Mouse (Mus musculus): ENCODE measurements around the gene Kctd4. TPM values are rescaled to one million over a fixed set of nuclear protein-coding genes. Genes with fewer than 3 reads are reported as not detected.

Kctd4 gene
- polyA plus RNA-seq, 1 experiment from 2014 or later: 1.6 TPM

- Histone ChIP-seq H3K4me3 (no peak overlapping the region), H3K9ac (no peak overlapping the region), H3K27ac (no peak overlapping the region), H3K4me2 (replicated peaks) (no peak overlapping the region), H3K9me3 (no peaks in the 10 kb centered on the region), H3K27me3 (no peaks in the 10 kb centered on the region), H3K4me1 (no peaks in the 10 kb centered on the region), H3K36me3 (peaks cover 7% of the 10 kb centered on the region; the same call in 1 of the 2 replicates)
- ATAC-seq (ENCODE audit: low FRiP score, low read depth): no peak
- 70% methylated on average over 1 of the region's 1 CpGs for WGBS
Measured at GRCm38 (mm10) chr14:75998082-75998481, 43.3 kb downstream of the Kctd4 start.

DNA sequence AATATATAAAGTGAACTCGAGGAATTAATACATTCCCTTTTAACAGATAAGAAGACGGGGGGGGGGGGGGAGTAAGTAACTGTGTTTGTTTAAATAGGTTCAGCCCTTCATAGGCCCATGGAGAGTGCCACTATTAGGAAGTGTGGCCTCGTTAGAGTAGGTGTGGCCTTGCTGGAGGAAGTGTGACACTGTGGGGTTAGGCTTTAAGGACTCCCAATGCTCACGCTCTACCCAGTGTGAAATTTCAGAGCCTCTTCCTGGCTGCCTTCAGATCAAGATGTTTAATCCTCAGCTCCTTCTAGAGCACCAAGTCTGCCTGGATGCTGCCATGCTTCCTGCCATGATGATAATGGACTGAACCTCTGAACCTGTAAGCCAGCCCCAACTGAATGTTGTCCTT, 47.0 kb downstream of the Kctd4 start:
- H3K4me1 ChIP-seq: no peaks in the 10 kb centered on the region
- 76% methylated on average over 4 of the region's 4 CpGs for WGBS
- ATAC-seq (ENCODE audit: low FRiP score, low read depth): no peak
- H3K9ac ChIP-seq: no peak overlapping the region
- no peak overlapping the region for H3K27ac ChIP-seq
- H3K4me2 ChIP-seq (replicated peaks): no peak overlapping the region
- H3K36me3 ChIP-seq: peaks cover 8% of the 10 kb centered on the region; the same call in 1 of the 2 replicates
- H3K9me3 ChIP-seq: no peaks in the 10 kb centered on the region
- H3K4me3 ChIP-seq: no peak overlapping the region
- H3K27me3 ChIP-seq: no peaks in the 10 kb centered on the region

DNA sequence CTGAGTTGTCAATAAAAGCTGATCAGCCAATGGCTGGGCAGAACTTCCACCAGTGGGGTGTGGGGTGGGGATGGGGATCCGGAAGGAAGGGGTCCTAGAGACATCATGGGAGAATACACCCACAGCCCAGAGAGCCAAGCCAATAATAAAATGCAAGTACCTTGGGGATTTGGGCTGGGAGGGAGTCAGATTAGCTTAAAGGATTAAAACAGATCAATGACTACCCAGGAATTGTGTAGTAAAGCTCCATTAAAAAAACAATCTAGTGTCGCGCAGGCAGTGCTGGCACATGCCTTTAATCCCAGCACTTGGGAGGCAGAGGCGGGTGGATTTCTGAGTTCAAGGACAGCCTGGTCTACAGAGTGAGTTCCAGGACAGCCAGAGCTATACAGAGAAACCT, 50.2 kb downstream of the Kctd4 start:
- no peak for ATAC-seq (ENCODE audit: low FRiP score, low read depth)
- Histone ChIP-seq H3K9ac (no peak overlapping the region), H3K27ac (no peak overlapping the region), H3K9me3 (no peaks in the 10 kb centered on the region), H3K4me1 (peaks cover 16% of the 10 kb centered on the region), H3K4me3 (no peak overlapping the region), H3K27me3 (no peaks in the 10 kb centered on the region), H3K36me3 (peaks cover 13% of the 10 kb centered on the region; the same call in 1 of the 2 replicates), H3K4me2 (replicated peaks) (no peak overlapping the region)
- 93% methylated on average over 4 of the region's 4 CpGs for WGBS

- no peak overlapping the region for H3K4me2 ChIP-seq (replicated peaks)
- peaks cover 11% of the 10 kb centered on the region; the same call in 1 of the 2 replicates for H3K36me3 ChIP-seq
- ATAC-seq (ENCODE audit: low FRiP score, low read depth): no peak
- H3K4me3 ChIP-seq: no peak overlapping the region
- no peaks in the 10 kb centered on the region for H3K27me3 ChIP-seq
- H3K27ac ChIP-seq: no peak overlapping the region
- H3K9ac ChIP-seq: no peak overlapping the region
- WGBS: 86% methylated on average over 1 of the region's 1 CpGs
- H3K9me3 ChIP-seq: no peaks in the 10 kb centered on the region
- H3K4me1 ChIP-seq: peaks cover 22% of the 10 kb centered on the region
Measured at GRCm38 (mm10) chr14:76008174-76008573, 53.4 kb downstream of the Kctd4 start.

DNA sequence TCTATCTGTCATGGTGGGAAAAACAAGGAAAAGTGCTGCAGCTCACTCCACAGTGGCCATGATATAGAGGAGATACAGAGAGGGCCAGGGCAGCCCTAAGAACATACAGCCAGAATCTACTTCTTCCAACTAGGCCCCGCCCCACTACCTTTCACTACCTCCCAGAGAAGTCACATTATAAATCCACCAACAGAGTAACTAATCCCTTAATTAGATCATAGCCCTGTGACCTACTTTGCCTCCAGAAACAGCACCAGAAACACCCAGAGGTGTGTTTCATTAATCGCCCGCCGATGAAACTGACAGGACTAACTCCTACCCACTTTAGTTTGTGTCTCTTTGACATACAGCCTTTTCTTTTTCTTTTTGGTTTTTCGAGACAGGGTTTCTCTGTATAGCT, 54.4 kb downstream of the Kctd4 start:
- no peak overlapping the region for H3K27ac ChIP-seq
- H3K36me3 ChIP-seq: peaks cover 11% of the 10 kb centered on the region; the same call in 1 of the 2 replicates
- 61% methylated on average over 5 of the region's 5 CpGs for WGBS
- no peaks in the 10 kb centered on the region for H3K27me3 ChIP-seq
- peak overlapping the region; percentile 93 for H3K4me3 ChIP-seq
- peaks cover 22% of the 10 kb centered on the region for H3K4me1 ChIP-seq
- H3K9ac ChIP-seq: 0 out of 2 replicates have a peak overlapping the region, but pooled peaks have one; percentile 88
- no peak for ATAC-seq (ENCODE audit: low FRiP score, low read depth)
- H3K4me2 ChIP-seq (replicated peaks): peak overlapping the region; percentile 83
- no peaks in the 10 kb centered on the region for H3K9me3 ChIP-seq

GRCm38 (mm10) chr14:76010102-76011061, 55.6 kb downstream of the Kctd4 start, which contains the start of gene Gtf2f2:
Gene Gtf2f2, minus strand, starts transcription at chr14:76010865.
- Histone ChIP-seq H3K9ac (peak within 1 kb of the TSS; percentile 88), H3K27me3 (no peaks in the 10 kb centered on the region), H3K9me3 (no peaks in the 10 kb centered on the region), H3K4me2 (replicated peaks) (peak within 1 kb of the TSS; percentile 83), H3K27ac (peak within 1 kb of the TSS; percentile 81), H3K36me3 (peaks cover 11% of the 10 kb centered on the region; the same call in 1 of the 2 replicates), H3K4me1 (peaks cover 22% of the 10 kb centered on the region), H3K4me3 (peak within 1 kb of the TSS; percentile 93)
- ATAC-seq (ENCODE audit: low FRiP score, low read depth): peak; percentile 89
- WGBS: 1% methylated on average over 67 of the region's 67 CpGs

GRCm38 (mm10) chr14:76011062-76011457, 56.3 kb downstream of the Kctd4 start:
- peaks cover 22% of the 10 kb centered on the region for H3K4me1 ChIP-seq
- H3K4me2 ChIP-seq (replicated peaks): peak overlapping the region; percentile 83
- ATAC-seq (ENCODE audit: low FRiP score, low read depth): peak; percentile 27; the same call in 1 of the 2 replicates
- H3K36me3 ChIP-seq: peaks cover 11% of the 10 kb centered on the region; the same call in 1 of the 2 replicates
- no peaks in the 10 kb centered on the region for H3K27me3 ChIP-seq
- H3K9ac ChIP-seq: 0 out of 2 replicates have a peak overlapping the region, but pooled peaks have one; percentile 9
- H3K9me3 ChIP-seq: no peaks in the 10 kb centered on the region
- H3K4me3 ChIP-seq: peak overlapping the region; percentile 93
- H3K27ac ChIP-seq: no peak overlapping the region
- 29% methylated on average over 7 of the region's 7 CpGs for WGBS

- ATAC-seq (ENCODE audit: low FRiP score, low read depth): no peak
- 54% methylated on average over 2 of the region's 2 CpGs for WGBS
- no peak overlapping the region for H3K27ac ChIP-seq
- peaks cover 13% of the 10 kb centered on the region for H3K4me1 ChIP-seq
- H3K27me3 ChIP-seq: no peaks in the 10 kb centered on the region
- no peaks in the 10 kb centered on the region for H3K36me3 ChIP-seq
- no peak overlapping the region for H3K9ac ChIP-seq
- no peak overlapping the region for H3K4me2 ChIP-seq (replicated peaks)
- H3K4me3 ChIP-seq: no peak overlapping the region
- H3K9me3 ChIP-seq: 0 out of 2 replicates have a peak, but pooled peaks cover 2% of the 10 kb centered on the region
Measured at GRCm38 (mm10) chr14:76014331-76014730, 59.5 kb downstream of the Kctd4 start.

Other genes starting within 250 kb of the Kctd4 start
- gene Cog3, start 200.5 kb upstream of the Kctd4 start, polyA plus RNA-seq (2015; fragmentation: Nextera tagmentation; extraction: Ambion mirVana): 24.2 and 24.4 TPM in 2 replicates
- gene Slc25a30, start 168.0 kb upstream of the Kctd4 start, polyA plus RNA-seq (2015; fragmentation: Nextera tagmentation; extraction: Ambion mirVana): 4.9 and 5.3 TPM in 2 replicates
- gene Tpt1, start 109.9 kb upstream of the Kctd4 start, polyA plus RNA-seq (2015; fragmentation: Nextera tagmentation; extraction: Ambion mirVana): 1,027 and 1,051 TPM in 2 replicates
- gene Gtf2f2, start 55.9 kb downstream of the Kctd4 start, polyA plus RNA-seq (2015; fragmentation: Nextera tagmentation; extraction: Ambion mirVana): 41.4 TPM in 2 replicates
- gene Gpalpp1, start 155.8 kb downstream of the Kctd4 start, polyA plus RNA-seq (2015; fragmentation: Nextera tagmentation; extraction: Ambion mirVana): 12.6 and 13.0 TPM in 2 replicates
- 18.0 and 18.5 TPM in 2 replicates for gene Nufip1, start 155.9 kb downstream of the Kctd4 start, polyA plus RNA-seq (2015; fragmentation: Nextera tagmentation; extraction: Ambion mirVana)

Data from limb, embryonic 13.5 days (tissue).